Mouse (Mus musculus): ENCODE results near the gene Ccdc113. TPM values are rescaled to one million over a fixed set of nuclear protein-coding genes. Genes with fewer than 3 reads are reported as not detected.

Gene Ccdc113
- total RNA-seq (2023), result not detected

GRCm38 (mm10) chr8:95533584-95534387 lies at the start of gene Ccdc113:
Gene Ccdc113, plus strand, starts transcription at chr8:95534085.

GRCm38 (mm10) chr8:95490006-95490405 lies 43.9 kb upstream of the Ccdc113 start, which contains the start of gene Csnk2a2:
Gene Csnk2a2, minus strand, starts transcription at chr8:95490039.

DNA sequence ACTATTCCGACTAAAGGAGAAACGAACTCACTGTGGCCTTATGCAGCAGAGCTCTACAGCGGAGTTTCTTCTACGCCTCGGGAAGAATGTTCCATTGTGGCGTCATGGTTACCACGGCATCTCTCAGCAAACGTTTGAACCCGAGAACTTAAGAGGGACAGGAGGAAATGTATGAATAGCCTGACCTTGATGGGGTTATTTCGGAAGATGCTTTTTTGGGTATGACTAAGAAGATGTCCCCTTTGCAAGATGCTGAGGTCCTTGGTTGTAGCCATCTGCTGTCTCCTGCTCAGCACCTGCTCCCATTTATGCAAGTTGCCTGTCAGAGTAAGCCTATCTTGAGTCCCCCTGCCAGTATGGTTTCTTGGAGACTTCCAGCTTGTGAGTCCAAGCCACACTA lies 42.4 kb downstream of the Ccdc113 start, which contains the start of gene Prss54:
Gene Prss54 (minus strand): TSS at position 101 of the 400 bp plus-strand sequence.

Other genes starting within 250 kb of the Ccdc113 start
- not detected for gene Cngb1, start 227.5 kb upstream of the Ccdc113 start, total RNA-seq (2023)
- not detected for gene Tepp, start 223.5 kb upstream of the Ccdc113 start, total RNA-seq (2023)
- gene Zfp319, start 202.1 kb upstream of the Ccdc113 start, total RNA-seq (2023), result 16.7 TPM
- gene Usb1, start 201.8 kb upstream of the Ccdc113 start, total RNA-seq (2023), result 43.0 TPM
- gene Mmp15, start 181.8 kb upstream of the Ccdc113 start, total RNA-seq (2023), result 1.1 TPM
- gene Cfap20, start 99.2 kb upstream of the Ccdc113 start, total RNA-seq (2023), result 49.7 TPM
- gene Csnk2a2, start 44.0 kb upstream of the Ccdc113 start, total RNA-seq (2023), result 74.6 TPM
- not detected for gene Prss54, start 42.3 kb downstream of the Ccdc113 start, total RNA-seq (2023)
- 4.5 TPM for gene Gins3, start 99.4 kb downstream of the Ccdc113 start, total RNA-seq (2023)
- 0.24 TPM for gene Ndrg4, start 142.9 kb downstream of the Ccdc113 start, total RNA-seq (2023)
- gene Setd6, start 181.8 kb downstream of the Ccdc113 start, total RNA-seq (2023), result 36.2 TPM